Mouse (Mus musculus) liver, postnatal 0 days (tissue): ENCODE results near the gene Kcnj9. TPM values are rescaled to one million over a fixed set of nuclear protein-coding genes. Genes with fewer than 3 reads are reported as not detected.

Source experiments
- ATAC-seq: fragments of 200-750 bp; cut with Nextera tagmentation; 2 replicates; pipeline ENCODE4 v1.8.0; 2017; ENCODE audit warnings: mild to moderate bottlenecking, moderate library complexity
- DNase-seq: peaks from one replicate; pipeline ENCODE4 v3.0.0-alpha.2; 2016
- H3K27ac ChIP-seq: fragments of 300-500 bp; sonication (generic); 2 replicates; pipeline ENCODE4 v1.5.1; 2014; ENCODE audit warnings: antibody characterized with exemption, moderate library complexity, mild to moderate bottlenecking, low read depth
- H3K27me3 ChIP-seq: fragments of 300-500 bp; sonication (generic); 2 replicates; pipeline ENCODE4 v1.6.1; 2014; ENCODE audit warnings: low read length, control low read depth, mixed read lengths; ENCODE audit not compliant: insufficient read depth
- H3K36me3 ChIP-seq: fragments of 300-500 bp; sonication (generic); replicated peaks from 2 replicates; pipeline ENCODE4 v1.6.1; 2014; ENCODE audit warnings: mild to moderate bottlenecking, control low read depth, low read length, moderate library complexity, mixed read lengths; ENCODE audit not compliant: insufficient read depth
- H3K4me1 ChIP-seq: fragments of 300-500 bp; sonication (generic); 2 replicates; pipeline ENCODE4 v1.6.1; 2014; ENCODE audit warnings: antibody characterized with exemption, mild to moderate bottlenecking, control low read depth; ENCODE audit not compliant: insufficient read depth
- H3K4me2 ChIP-seq: fragments of 300-500 bp; sonication (generic); 2 replicates; pipeline ENCODE4 v1.6.1; 2014; ENCODE audit warnings: low read depth, mild to moderate bottlenecking, low read length, moderate library complexity, mixed read lengths
- H3K4me3 ChIP-seq: fragments of 300-500 bp; sonication (generic); 2 replicates; pipeline ENCODE4 v1.5.1; 2014; ENCODE audit warnings: low read depth, low read length
- H3K9ac ChIP-seq: fragments of 300-500 bp; sonication (generic); replicated peaks from 2 replicates; pipeline ENCODE4 v1.6.1; 2014; ENCODE audit warnings: mild to moderate bottlenecking, moderate library complexity
- H3K9me3 ChIP-seq: fragments of 300-500 bp; sonication (generic); 2 replicates; pipeline ENCODE4 v1.6.1; 2016; ENCODE audit warnings: mild to moderate bottlenecking, control low read depth, low read length, mixed read lengths
- CTCF ChIP-seq: sonication (generic); IDR thresholded peaks from 2 replicates; pipeline ENCODE4 v1.5.1; 2016; ENCODE audit warnings: antibody characterized with exemption, low read depth
- EP300 ChIP-seq: IDR thresholded peaks from 2 replicates; pipeline ENCODE4 v1.6.1; 2016; ENCODE audit warnings: antibody characterized with exemption, low read depth, mild to moderate bottlenecking
- WGBS: fragments of 180-500 bp; shearing (Covaris S2); extraction: QIAGEN DNeasy Blood & Tissue Kit; methylation state at CpG from one replicate; pipeline ENCODE4 v1.1.7; 2014; ENCODE audit not compliant: insufficient replicate concordance; 5-methylcytosine and 5-hydroxymethylcytosine counted together
- polyA plus RNA-seq: library from polyadenylated mRNA; unstranded; fragments of >200 nt; fragmentation: Nextera tagmentation; extraction: Ambion mirVana; gene quantifications from 2 replicates; pipeline ENCODE4 v1.2.1, GENCODE M21; 2015

The Kcnj9 gene
- polyA plus RNA-seq, 1 experiment from 2014 or later, result 0.07 TPM

DNA sequence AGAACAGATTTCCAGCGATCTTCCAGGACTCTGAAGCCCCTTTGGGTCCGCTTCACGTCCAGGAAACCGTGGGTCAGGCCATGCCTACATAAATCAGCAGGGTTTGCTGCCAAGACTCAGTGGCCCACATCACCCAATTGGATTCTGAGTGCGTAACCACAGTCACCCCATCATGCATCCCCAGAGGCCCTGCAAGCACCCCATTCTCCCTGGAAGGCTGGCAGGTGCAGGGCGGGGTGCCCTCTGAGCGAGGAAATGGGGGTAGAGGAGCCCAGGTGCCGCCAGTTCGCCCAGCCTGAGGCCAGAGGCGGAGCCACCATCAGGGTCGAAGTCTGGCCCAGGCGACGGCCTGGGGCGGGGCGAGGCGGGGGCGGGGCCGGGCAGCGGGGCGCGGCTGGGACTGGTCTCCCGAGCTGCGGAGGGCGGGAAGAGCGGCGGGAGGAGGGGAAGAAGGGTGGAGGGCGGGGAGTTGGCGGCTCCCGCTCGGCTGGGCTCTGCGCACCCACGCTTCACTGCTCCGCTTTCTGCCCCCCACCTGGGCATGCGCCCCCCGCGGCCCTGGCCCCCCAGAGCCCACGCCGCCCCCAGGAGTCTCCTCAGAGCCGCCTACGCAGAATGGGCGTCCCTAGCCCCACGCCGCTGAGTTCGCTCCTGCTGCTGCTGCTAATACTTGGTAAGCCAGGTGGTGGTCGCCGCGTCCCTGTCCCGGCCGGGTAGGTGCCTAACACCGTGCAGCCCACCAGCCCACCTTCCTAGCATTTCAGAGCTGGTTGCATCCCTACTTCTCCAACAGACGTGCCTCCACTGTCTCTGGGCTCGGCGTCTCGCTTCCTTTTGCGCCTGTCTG lies 17.0 kb downstream of the Kcnj9 start:
- H3K36me3 ChIP-seq, result no peaks in the 10 kb centered on the region
- H3K9me3 ChIP-seq, result no peaks in the 10 kb centered on the region
- DNase-seq (peak; percentile 97), ATAC-seq (peak; percentile 77)
- H3K4me2 ChIP-seq, result peak overlapping the region; percentile 94
- no peak for TF ChIP-seq CTCF
- no peak for TF ChIP-seq EP300
- H3K4me3 ChIP-seq, result peak overlapping the region; percentile 73
- H3K9ac ChIP-seq, result peak overlapping the region; percentile 70
- H3K4me1 ChIP-seq, result peaks cover 31% of the 10 kb centered on the region
- H3K27ac ChIP-seq, result peak overlapping the region; percentile 86
- WGBS, result under 1% methylated on average over 37 of the region's 55 CpGs
- H3K27me3 ChIP-seq, result no peaks in the 10 kb centered on the region

DNA sequence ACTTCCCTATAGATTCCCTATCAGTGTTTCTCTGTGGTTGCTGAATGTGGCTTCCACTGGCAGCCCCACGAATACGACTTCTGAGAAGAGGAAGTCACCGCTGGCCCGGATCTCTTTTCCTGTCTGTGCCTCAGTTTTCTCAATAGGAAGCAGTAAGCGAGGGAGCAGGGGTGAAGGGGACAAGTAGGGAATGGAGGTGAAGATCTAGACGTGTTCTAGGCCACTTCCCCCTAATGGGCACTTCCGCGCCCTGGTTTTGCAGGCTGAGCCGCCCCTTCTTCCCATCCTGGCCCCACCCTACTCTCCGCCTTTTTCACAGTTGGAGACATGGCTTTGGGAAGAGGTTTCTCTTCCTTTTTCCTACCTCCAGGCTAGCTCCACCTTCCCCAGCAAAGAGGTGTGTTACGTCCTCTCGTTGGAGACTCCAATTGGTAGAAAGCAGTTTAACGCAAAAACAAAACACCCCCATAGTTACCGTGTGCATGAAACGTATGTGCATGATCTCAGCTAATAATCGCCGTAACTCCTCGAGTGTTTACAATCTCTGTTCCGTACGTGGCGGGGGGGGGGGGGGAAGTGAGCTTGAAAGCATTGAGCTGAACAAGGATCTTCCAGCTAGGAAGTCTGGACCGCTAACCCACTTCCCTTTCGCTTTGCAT lies 17.7 kb downstream of the Kcnj9 start:
- TF ChIP-seq CTCF (no peak), EP300 (no peak)
- DNase-seq, result peak; percentile 59
- Histone ChIP-seq H3K9ac (peak overlapping the region; percentile 52), H3K36me3 (no peaks in the 10 kb centered on the region), H3K27me3 (no peaks in the 10 kb centered on the region), H3K4me1 (peaks cover 33% of the 10 kb centered on the region), H3K4me2 (peak overlapping the region; percentile 94), H3K4me3 (peak overlapping the region; percentile 73), H3K27ac (peak overlapping the region; percentile 86), H3K9me3 (no peaks in the 10 kb centered on the region)
- ATAC-seq, result peak; percentile 31
- WGBS, result under 1% methylated on average over 22 of the region's 23 CpGs

DNA sequence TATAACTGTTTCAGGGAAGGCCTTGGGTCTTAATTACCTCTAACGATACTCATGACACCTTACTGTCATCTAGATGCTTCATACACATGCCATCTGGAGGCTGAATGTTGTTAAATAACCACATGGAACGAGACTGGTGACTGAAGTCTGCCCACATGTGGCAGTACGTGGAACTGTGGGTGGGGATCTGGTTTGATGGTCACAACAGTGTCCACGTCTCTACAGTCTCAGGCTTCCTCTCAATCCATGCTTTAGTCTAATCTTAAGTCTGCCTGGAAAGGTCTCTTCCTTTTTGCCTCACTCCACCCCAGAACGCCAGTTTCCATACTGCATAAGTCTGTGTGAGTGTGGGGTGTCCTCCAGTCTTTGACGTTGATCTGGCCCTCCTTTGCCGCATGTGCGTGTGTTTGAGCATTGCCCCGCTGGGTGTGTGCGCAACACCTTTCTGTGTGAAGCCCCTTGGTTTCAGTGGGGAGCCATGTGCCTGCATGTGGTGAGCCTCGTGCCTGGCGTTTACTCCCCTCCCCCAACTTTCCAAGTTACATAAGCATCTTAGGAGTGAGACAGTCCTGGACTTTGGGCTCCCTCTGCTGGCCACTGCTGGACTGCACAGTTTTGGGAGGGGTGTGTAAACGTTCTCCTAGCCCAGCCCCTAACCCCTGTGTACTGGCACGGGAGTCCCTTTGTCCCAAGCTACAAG lies 19.3 kb downstream of the Kcnj9 start:
- TF ChIP-seq CTCF, result peak; percentile 95
- peak; percentile 71; the same call in 1 of the 2 replicates for TF ChIP-seq EP300
- DNase-seq (peak; percentile 90), ATAC-seq (peak; percentile 47)
- WGBS, result under 1% methylated on average over 14 of the region's 14 CpGs
- peak overlapping the region; percentile 70 for H3K4me2 ChIP-seq
- H3K27ac ChIP-seq, result peak overlapping the region; percentile 86
- H3K9ac ChIP-seq, result peak overlapping the region; percentile 45
- no peaks in the 10 kb centered on the region for H3K27me3 ChIP-seq
- peaks cover 42% of the 10 kb centered on the region for H3K4me1 ChIP-seq
- no peaks in the 10 kb centered on the region for H3K36me3 ChIP-seq
- no peaks in the 10 kb centered on the region for H3K9me3 ChIP-seq
- H3K4me3 ChIP-seq, result peak overlapping the region; percentile 27

DNA sequence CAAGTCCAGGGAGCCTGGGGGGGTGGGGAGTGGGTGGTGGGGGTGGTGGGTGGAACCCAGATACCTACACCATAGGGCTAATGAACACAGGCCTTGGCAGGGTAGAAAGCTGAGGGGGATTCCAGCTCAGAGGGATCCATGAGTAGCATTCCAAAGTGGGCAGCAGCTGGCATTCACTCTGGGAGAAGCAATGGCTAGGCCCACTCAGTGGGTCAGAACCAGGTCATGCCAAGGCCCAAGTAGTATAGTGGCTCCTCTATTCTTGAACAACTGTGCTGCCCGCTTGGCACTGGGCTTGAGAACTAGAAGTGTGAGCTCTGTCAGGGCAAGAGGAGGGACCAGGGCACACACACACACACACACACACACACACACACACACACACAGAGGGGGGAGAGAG lies 20.7 kb downstream of the Kcnj9 start:
- Histone ChIP-seq H3K4me3 (no peak overlapping the region), H3K27ac (peak overlapping the region; percentile 82), H3K9ac (peak overlapping the region; percentile 50), H3K9me3 (no peaks in the 10 kb centered on the region), H3K4me2 (no peak overlapping the region), H3K27me3 (no peaks in the 10 kb centered on the region), H3K4me1 (peaks cover 44% of the 10 kb centered on the region), H3K36me3 (no peaks in the 10 kb centered on the region)
- ATAC-seq (no peak), DNase-seq (no peak)
- TF ChIP-seq CTCF (no peak), EP300 (no peak)
- 90% methylated on average over 1 of the region's 1 CpGs for WGBS

DNA sequence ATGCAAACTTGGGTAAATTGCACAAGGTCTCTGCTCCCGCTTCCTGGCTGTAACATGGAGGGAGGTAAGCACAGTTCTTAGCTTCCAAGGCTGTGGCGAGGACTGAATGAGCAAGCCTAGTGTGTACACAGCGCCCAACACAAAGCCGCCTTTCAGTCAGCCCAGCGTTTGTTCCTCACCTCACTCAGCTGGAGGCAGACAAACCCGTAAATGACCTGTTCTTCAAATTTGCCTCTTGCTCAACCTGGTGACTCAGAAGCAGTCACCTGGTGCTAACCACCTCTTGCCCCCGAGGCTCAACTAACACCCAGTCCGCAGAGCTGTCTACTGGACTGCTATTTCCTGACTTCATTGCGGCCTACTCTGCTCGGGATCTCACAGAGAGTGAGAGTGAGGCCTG lies 21.2 kb downstream of the Kcnj9 start:
- no peak overlapping the region for H3K4me2 ChIP-seq
- H3K27ac ChIP-seq, result peak overlapping the region; percentile 82
- no peaks in the 10 kb centered on the region for H3K36me3 ChIP-seq
- ATAC-seq (peak; percentile 63), DNase-seq (peak; percentile 52)
- 59% methylated on average over 10 of the region's 10 CpGs for WGBS
- no peak overlapping the region for H3K4me3 ChIP-seq
- peaks cover 43% of the 10 kb centered on the region for H3K4me1 ChIP-seq
- TF ChIP-seq CTCF, result no peak
- 0 out of 2 replicates have a peak, but pooled peaks have one; percentile 27 for TF ChIP-seq EP300
- no peaks in the 10 kb centered on the region for H3K27me3 ChIP-seq
- peak overlapping the region; percentile 50 for H3K9ac ChIP-seq
- no peaks in the 10 kb centered on the region for H3K9me3 ChIP-seq

GRCm38 (mm10) chr1:172306885-172307284 lies 22.2 kb downstream of the Kcnj9 start:
- H3K9ac ChIP-seq, result no peak overlapping the region
- H3K27me3 ChIP-seq, result no peaks in the 10 kb centered on the region
- no peak for TF ChIP-seq CTCF
- no peak for TF ChIP-seq EP300
- 73% methylated on average over 6 of the region's 6 CpGs for WGBS
- peaks cover 47% of the 10 kb centered on the region for H3K4me1 ChIP-seq
- no peak overlapping the region for H3K4me3 ChIP-seq
- DNase-seq (no peak), ATAC-seq (no peak)
- H3K36me3 ChIP-seq, result no peaks in the 10 kb centered on the region
- H3K4me2 ChIP-seq, result no peak overlapping the region
- no peak overlapping the region for H3K27ac ChIP-seq
- H3K9me3 ChIP-seq, result no peaks in the 10 kb centered on the region
